Mouse (Mus musculus) lung, postnatal 36 days (tissue): Measurements from ENCODE around the gene Olfr1360.
"Not testable (repeated sequence)": the region's sequence is repeated elsewhere in the genome, so short reads cannot be mapped to it uniquely, and the experiment has no call there.

Source experiments
- DNase-seq: peaks from one replicate; pipeline ENCODE4 v3.0.0; 2022; ENCODE audit warnings: mixed read lengths

Olfr1360 gene

DNA sequence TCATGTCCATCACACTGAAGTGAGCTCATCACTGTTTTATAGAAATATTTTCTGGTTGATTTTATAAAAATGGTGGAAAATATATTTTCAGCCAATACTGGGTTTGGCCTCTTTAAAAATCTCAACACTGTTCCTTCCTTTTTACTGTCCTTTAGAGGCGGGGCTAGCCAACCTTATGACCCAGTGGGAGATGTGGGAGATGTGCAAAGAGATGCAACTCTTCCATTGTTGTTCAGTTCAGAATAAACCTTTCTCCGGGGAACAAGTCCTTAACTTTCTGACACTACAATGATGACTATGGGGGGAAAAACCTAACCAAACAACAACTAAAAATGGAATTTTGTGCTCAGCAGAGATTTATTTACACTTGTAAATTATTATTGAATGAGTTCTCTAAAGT, at the start of gene Olfr1360:
Gene Olfr1360 (minus strand): TSS at position 101 of the 400 bp plus-strand sequence.
- no peak for DNase-seq

DNA sequence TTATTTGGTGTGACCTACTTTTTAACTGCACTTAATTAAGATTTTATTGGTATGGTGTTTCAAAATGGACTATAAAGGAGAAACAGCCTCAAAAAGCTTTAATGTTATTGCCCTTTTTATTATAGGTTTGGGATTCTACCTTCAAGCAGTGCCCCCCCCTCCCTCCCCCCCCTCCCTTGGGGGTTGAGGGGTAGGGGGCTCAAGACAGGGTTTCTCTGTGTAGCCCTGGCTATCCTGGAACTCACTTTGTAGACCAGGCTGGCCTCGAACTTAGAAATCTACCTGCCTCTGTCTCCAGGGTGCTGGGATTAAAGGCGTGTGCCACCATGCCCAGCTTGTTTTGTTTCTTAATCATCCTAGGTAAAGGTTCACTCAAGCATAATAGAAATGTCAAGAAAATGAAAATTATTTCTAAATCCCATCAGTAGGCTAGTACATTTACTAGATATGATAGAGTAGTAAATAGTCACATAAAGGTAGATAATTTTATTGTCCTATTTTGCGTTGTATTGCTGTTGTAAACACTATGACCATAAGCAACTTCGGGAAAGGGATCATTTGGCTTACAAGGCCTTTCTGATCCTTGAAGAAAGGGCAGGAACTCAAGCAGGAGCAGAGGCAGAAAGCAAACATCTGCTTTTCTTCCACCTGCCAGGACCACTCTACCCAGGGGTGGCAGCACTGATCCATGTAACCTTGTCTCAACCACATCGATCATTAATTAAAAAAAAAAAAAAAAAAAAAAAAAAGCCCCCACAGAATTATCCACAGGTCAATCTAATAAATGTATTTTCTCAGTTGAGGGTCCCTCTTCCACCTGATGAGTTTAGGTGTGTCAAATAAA, 46.0 kb upstream of the Olfr1360 start:
- DNase-seq, result no peak

DNA sequence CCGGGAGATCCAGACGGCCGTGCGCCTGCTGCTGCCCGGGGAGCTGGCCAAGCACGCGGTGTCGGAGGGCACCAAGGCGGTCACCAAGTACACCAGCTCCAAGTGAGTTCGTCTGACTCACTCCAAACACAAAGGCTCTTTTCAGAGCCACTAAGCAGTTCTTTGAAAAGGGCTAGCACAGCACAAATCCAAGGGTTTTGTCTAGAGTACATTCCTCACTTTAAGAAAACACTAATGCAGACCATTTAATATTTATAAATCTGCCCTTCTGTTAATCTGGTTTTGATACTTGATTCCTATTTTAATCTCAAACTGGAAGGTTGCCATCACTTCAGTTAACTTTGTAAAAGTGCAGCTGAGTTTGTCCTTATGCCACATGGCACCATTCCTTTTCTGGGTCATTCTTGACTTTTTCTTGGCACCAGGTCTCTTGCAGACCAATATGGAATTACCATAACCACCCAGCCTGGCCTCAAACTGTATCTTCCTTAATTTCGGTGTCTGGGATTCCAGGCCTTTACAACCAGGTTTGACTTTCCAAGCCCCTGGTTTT, 45.2 kb upstream of the Olfr1360 start:
- DNase-seq, result no peak

DNA sequence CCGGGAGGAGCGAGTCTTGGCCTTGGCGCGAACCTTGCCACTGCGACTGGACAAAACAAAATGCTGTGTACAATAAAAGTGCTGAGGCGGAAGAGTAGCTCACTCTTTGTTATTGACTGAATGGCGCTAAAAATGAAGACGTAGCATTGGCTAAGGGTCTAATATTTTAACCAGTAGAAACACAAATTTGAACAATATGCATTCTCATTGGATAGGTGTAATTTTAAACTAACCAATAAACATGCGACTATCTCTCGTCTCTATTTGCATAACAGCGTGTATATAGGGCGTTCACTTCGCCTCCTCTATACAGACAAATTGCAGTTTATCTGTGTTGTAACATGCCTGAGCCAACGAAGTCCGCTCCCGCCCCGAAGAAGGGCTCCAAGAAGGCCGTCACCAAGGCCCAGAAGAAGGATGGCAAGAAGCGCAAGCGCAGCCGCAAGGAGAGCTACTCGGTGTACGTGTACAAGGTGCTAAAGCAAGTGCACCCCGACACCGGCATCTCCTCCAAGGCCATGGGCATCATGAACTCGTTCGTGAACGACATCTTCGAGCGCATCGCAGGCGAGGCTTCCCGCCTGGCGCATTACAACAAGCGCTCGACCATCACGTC, 44.7 kb upstream of the Olfr1360 start, which contains the start of gene Hist1h2bm:
Gene Hist1h2bm (plus strand): TSS at position 288 of the 616 bp plus-strand sequence.
- DNase-seq, result peak; percentile 85

DNA sequence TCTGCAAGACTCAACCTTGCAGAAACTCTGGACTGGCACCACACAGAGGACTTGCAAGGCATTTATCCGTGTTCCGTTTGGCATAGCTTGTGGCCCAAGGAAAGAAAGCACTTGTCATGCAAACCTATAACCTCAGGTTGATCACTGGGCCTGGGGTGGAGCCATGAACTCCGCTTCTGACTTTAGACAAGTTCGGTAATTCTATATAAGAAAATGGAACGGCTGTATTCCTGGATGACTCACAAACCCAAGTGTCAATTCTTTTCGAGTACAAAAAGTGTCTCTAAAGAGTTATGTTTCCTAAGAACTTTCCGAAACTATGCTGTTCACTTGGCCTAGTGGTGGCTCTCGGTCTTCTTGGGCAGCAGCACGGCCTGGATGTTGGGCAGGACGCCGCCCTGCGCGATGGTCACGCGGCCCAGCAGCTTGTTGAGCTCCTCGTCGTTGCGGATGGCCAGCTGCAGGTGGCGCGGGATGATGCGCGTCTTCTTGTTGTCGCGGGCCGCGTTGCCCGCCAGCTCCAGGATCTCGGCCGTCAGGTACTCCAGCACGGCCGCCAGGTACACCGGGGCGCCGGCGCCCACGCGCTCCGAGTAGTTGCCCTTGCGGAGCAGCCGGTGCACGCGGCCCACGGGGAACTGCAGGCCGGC, 44.0 kb upstream of the Olfr1360 start:
- not testable (repeated sequence) for DNase-seq

DNA sequence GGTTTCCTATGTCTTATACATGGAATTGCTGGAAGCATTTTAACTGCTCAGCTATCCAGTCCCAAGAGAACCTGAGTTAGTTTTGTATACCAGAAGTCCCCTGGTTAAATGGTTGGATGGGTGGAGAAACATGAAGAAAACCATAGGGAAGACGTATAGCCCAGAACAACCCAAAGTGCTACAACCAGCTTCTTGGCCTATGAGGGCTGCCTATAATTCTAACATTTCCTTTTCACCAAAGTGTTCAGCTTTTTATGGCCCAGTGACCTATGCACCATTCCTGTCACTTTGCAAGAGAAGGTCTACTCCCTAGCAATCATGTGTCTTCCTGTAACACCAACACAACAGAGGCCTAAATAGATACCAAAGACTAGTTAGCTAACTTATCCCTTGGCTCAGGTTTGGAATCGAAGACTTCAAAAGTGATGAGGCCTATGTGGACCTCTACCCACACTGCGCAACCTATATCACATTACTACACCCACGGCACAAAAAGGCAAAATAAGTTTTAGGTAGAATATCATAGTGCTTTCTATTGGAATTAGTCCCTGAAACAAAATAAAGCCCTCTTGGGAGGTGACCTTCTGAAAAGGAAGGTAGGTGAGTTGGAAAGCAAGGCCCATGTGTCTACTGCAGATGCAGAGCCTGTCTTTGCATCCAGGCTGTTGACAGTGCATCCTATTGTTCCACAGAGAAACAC, 41.3 kb upstream of the Olfr1360 start:
- DNase-seq, result no peak

DNA sequence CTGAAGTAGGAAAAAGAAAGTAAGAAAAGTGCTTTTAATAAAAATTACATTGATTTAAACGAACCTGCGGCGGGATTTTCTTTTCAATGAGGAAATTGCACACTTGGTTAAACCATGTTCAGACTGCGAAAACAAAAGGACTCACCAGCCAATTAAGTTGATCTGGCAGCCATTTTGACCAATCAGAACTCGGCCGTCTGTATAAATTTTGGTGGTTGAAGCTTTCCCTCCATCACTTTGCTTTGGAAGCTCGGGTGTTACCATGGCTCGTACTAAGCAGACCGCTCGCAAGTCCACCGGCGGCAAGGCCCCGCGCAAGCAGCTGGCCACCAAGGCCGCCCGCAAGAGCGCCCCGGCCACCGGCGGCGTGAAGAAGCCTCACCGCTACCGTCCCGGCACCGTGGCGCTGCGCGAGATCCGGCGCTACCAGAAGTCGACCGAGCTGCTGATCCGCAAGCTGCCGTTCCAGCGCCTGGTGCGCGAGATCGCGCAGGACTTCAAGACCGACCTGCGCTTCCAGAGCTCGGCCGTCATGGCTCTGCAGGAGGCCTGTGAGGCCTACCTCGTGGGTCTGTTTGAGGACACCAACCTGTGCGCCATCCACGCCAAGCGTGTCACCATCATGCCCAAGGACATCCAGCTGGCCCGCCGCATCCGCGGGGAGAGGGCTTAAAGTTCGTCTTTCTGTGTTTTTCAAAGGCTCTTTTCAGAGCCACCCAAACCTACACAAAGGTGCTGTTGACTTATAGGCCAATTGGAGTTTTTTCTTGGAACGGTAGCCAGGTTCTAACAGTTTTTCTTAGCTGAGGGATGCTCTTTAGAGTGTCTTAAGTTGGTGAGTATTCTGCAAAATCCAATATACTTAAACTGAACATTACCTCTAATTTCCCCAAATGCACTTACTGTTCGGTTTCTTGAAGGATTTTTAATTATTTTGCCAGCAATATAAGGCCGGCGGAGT, 40.5 kb upstream of the Olfr1360 start, which contains the start of gene Hist1h3h:
Gene Hist1h3h (plus strand): TSS at position 263 of the 961 bp plus-strand sequence.
- peak; percentile 90 for DNase-seq

DNA sequence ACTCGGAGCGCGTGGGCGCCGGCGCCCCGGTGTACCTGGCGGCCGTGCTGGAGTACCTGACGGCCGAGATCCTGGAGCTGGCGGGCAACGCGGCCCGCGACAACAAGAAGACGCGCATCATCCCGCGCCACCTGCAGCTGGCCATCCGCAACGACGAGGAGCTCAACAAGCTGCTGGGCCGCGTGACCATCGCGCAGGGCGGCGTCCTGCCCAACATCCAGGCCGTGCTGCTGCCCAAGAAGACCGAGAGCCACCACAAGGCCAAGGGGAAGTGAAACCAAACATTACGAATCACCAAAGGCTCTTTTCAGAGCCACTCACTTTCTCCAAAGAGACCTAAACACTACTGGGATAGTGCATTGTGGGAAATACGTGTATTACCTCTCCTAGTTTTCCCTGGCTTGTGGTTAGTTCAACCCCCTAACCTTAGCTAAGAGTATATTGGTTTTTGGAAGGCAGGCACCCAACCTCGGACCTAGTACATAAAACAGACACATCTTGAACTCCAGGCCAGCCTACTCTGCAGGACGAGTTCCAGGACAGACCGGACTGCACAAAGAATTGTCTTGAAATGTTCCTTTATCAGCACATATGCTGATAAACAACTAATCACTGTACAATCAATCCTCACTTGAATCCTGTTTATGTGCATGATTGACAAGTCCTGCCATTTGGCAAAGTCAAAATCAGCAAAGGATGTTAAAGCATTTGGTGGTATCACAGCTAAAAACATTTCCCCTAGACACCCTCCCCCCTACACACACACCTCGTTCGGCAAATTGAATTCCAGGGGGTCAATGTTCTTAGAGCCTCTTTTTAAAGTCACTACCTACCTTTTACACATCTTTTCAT, 39.6 kb upstream of the Olfr1360 start:
- peak; percentile 51 for DNase-seq

DNA sequence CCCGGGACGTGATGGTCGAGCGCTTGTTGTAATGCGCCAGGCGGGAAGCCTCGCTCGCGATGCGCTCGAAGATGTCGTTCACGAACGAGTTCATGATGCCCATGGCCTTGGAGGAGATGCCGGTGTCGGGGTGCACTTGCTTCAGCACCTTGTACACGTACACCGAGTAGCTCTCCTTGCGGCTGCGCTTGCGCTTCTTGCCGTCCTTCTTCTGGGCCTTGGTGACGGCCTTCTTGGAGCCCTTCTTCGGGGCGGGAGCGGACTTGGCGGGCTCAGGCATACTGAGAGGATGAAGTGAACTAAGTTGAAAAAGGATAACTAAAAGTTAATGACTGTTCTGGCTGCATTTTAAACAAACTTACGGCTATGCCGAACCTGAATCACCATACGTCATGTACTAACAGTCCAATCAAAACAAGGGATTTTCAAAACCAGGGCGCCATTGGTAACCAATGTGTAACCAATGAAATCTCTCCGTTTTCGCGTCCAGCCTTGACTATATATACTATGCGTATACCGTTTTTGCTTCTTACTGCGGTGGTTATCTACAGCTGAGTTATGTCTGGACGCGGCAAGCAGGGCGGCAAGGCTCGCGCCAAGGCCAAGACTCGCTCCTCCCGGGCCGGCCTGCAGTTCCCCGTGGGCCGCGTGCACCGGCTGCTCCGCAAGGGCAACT, 38.8 kb upstream of the Olfr1360 start, which contains the start of the genes Hist1h2bl and Hist1h2ai:
Gene Hist1h2bl (minus strand): TSS at position 280 of the 676 bp plus-strand sequence.
Gene Hist1h2ai (plus strand): TSS at position 559 of the 676 bp plus-strand sequence.
- peak; percentile 94 for DNase-seq

DNA sequence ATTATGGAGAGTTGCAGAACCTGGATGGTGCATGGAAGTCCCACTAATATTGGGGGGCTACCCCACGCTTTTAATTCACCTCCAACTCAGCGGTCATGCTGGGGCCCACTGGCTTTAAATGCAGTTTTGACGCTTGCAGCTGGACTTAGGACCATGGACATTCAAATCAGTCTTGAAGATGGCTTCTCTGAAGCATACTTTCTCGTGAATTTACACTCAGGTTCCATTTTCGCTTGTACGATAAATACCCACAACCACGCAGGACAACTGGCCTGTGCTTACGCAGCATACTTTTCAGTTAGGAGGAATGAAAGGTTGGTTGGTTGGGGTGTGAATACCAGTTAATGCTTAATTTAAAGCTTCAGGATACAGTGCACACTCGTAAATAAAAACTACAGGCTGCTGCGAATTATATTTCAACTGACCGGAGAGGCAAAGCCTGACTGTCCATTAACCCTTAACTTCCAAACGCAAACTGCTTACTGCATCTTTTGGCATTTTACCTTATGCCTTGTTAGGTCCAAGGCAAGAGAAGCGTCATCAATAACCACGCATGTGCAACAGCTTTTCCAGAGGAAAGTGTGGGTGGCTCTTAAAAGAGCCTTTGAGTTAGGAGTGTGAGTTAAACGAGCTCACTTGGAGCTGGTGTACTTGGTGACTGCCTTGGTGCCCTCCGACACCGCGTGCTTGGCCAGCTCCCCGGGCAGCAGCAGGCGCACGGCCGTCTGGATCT, 38.1 kb upstream of the Olfr1360 start:
- no peak for DNase-seq

DNA sequence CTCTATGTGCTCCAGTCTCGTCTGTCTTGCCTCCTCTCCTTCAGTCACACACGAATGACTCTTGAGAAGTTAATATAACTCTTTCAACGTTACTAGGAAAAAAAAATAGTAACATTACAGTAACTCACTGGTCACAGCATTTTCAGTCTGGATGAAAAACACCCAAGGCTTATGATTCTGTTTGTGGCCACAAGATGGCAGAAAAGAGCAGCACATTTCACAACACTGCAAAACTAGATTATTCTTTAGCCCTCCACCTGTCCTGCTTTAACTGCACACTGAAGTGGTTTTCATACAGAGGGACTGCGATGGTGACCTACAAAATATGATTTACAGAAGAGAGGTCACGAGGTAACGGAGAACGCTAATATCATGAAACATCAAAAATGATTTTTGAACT, 37.5 kb upstream of the Olfr1360 start:
- peak; percentile 84 for DNase-seq

DNA sequence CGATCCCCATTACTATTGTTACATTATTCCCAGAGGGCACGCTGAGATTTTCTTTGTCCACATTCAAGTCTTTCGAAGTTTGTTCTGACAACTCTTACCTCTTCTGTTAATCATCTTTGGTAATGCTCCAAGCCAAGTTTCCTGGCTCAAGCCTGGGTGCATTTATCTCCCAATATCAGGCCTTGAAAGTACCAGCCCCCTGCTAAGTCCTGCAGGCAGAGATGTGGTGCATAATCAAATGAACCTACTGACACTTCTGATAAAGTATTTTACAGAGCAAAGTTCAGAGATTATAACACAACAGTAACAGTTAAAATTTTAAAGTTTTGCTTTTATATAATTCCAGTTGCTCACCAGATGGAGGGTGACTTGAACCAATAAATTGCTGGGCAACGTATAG, 34.5 kb upstream of the Olfr1360 start:
- DNase-seq, result no peak

DNA sequence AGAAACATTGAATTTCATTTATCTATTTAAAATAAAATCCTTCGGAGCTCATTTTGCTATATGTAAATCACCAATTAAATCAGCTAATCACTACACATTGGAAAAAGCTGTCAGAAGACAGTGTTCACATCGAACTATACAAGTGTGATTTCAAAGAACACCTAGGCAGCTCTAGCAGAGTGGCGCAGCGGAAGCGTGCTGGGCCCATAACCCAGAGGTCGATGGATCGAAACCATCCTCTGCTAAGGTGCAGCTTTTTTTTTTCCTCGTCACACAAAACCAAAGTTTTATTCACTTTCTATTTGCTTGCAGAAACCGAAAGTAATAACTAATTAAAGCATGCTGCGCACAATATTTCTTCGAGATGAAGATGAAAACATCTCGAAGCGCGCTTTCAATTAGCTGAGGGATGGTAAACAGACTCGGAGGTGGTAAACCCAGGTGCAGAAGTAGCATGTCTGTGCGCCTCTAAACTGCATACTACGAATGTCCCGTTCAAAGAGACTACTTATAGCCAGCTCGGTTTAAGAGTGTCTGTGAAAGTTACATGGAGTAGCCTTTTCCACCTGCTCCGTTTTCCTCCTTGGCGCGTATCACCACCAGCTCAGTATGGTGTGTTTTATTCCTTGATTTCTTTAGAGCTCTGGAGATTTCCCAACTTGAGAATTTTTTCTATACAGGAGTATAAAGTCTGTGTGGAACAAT, 33.8 kb upstream of the Olfr1360 start:
- DNase-seq, result peak; percentile 87

DNA sequence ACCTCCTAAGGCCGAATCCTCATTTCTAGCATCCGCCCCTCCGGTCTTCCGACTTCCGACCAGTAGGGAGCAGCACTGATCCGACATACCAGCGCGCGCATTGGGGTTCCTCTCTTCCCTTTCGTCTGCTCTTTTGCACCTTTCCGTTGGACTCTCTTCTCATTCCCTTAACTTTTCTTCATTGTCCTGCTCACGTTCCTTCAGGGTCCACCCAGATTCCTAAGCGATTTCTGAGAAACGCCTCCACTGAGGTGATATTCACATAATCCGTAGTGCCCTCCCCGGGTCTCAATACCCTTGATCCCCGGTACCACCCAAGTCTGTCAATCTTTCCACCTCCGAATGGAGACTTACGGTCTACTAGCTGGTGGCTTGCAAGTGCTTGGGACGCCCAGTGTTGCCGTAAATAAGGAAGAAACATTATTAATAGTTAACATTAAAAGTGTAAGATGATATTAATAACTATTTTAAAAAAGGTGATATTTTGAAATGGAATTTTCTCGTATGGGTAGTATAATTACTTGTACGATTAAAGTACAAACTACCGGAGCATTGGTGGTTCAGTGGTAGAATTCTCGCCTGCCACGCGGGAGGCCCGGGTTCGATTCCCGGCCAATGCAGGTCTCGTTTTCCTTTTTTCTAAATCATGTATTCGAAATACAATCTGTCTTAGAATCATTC, 33.0 kb upstream of the Olfr1360 start:
- DNase-seq, result peak; percentile 95

DNA sequence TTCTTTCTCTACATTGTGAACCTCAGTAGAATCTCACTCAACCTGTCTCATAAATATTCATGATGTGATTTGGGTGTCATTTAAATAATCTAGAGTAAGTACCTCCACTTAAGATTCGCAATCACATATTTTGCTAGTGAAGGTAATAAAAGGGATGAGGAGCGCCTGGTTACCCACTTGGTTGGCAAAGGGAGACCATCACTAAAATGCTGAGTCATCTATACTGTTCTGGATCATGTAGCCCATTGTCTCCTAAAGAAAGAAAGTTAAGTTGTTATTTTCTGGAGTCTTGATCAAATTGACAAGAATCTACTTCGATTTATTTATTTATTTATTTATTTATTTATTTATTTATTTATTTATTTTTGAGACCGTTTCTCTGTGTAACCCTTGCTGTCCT, 29.5 kb upstream of the Olfr1360 start:
- DNase-seq, result no peak

DNA sequence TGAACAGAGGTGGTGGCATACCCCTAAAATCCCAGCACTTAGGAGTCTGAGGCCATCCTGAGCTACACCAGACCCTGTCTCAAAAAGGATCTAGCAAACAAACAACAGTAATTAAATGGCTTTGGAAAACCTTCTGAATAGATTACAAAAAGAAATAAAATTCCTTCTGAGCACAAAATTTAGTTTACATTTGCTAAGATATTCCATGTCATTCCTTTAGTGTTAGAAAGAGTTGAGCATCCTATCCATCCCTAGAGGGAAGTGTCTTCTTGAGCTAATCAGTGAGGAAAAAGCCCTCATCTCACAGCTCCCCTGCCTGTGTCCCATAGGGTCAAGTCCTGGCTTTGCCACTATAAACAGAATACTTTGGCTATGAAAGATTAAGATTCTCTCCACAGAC, 20.6 kb upstream of the Olfr1360 start, which contains the start of gene Olfr1359:
Gene Olfr1359 (plus strand): TSS at position 301 of the 400 bp plus-strand sequence.
- no peak for DNase-seq

DNA sequence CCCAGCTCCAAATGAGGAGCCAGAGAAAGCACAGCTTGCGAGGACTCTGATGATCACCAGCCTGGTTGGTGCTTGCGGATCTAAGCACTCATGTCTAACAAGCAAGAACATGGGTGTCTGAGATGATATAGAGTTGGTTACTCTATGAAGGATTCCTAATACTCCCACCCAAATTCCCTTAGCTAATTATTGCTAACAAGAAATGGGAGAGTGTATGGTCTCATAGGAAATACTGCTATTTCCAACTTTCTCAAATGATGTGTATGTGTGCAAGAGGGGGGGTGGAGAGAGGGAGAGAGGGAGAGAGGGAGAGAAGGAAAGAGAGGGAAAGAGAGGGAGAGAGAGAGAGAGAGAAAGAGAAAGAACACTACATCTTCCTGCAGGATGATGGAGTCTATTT, 13.9 kb downstream of the Olfr1360 start, which contains the start of gene Olfr1361:
Gene Olfr1361 (minus strand): TSS at position 101 of the 400 bp plus-strand sequence.
- DNase-seq, result no peak
